ENCODE assay signal across 7 mouse cellular contexts in genomic region chr4:136602568-136602967, GRCm38 (mm10). TPM values are rescaled to one million over a fixed set of nuclear protein-coding genes. Genes with fewer than 3 reads are reported as not detected.
A peak's percentile ranks its signal among the peaks of the same experiment; 100 is the strongest.
DNase-seq lines count a peak whose midpoint lies in the region; ATAC-seq lines count a peak whose summit lies in the region.

Kdm1a (minus strand) TSS chr4:136602723.

- no peaks in the 10 kb centered on the region for H3K27me3 ChIP-seq in embryonic facial prominence, embryonic 12.5 days
- H3K27me3 ChIP-seq in limb, embryonic 11.5 days (ENCODE audit: control insufficient read depth, insufficient read depth, low read length), result no peaks in the 10 kb centered on the region
- H3K27me3 ChIP-seq in midbrain, embryonic 14.5 days (ENCODE audit: control insufficient read depth, insufficient read depth, low read length), result no peaks in the 10 kb centered on the region

- H3K9ac ChIP-seq in embryonic facial prominence, embryonic 12.5 days, result peak within 1 kb of the TSS; percentile 100
- peak within 1 kb of the TSS; percentile 98 for H3K9ac ChIP-seq in limb, embryonic 11.5 days (ENCODE audit: low read length)
- H3K9ac ChIP-seq in midbrain, embryonic 14.5 days (replicated peaks; ENCODE audit: low read length), result peak within 1 kb of the TSS; percentile 100

- peak within 1 kb of the TSS; percentile 68 for H3K4me2 ChIP-seq in embryonic facial prominence, embryonic 12.5 days (replicated peaks)
- H3K4me2 ChIP-seq in limb, embryonic 11.5 days (ENCODE audit: low read depth, severe bottlenecking), result peak within 1 kb of the TSS; percentile 54
- peak within 1 kb of the TSS; percentile 60 for H3K4me2 ChIP-seq in midbrain, embryonic 14.5 days (ENCODE audit: low read length)

- H3K27ac ChIP-seq in embryonic facial prominence, embryonic 12.5 days, result peak within 1 kb of the TSS; percentile 95
- peak within 1 kb of the TSS; percentile 93 for H3K27ac ChIP-seq in limb, embryonic 11.5 days (replicated peaks; ENCODE audit: low read depth, low read length)
- peak within 1 kb of the TSS; percentile 97 for H3K27ac ChIP-seq in midbrain, embryonic 14.5 days (replicated peaks; ENCODE audit: low read depth, low read length)

- peak within 1 kb of the TSS; percentile 98 for H3K4me3 ChIP-seq in embryonic facial prominence, embryonic 12.5 days
- H3K4me3 ChIP-seq in limb, embryonic 11.5 days (ENCODE audit: low read depth, low read length), result peak within 1 kb of the TSS; percentile 93
- peak within 1 kb of the TSS; percentile 100 for H3K4me3 ChIP-seq in midbrain, embryonic 14.5 days (replicated peaks; ENCODE audit: low read depth, low read length)

- H3K4me1 ChIP-seq in embryonic facial prominence, embryonic 12.5 days, result peaks cover 15% of the 10 kb centered on the region
- peaks cover 5% of the 10 kb centered on the region; the same call in 1 of the 2 replicates for H3K4me1 ChIP-seq in limb, embryonic 11.5 days (ENCODE audit: control insufficient read depth, insufficient read depth, low read length)
- H3K4me1 ChIP-seq in midbrain, embryonic 14.5 days (ENCODE audit: control insufficient read depth, insufficient read depth, low read length), result peaks cover 11% of the 10 kb centered on the region

- peak; percentile 96 for DNase-seq in adrenal gland, postnatal 25 days
- DNase-seq in heart, adult 11 months, result peak; percentile 99
- peak; percentile 95 for DNase-seq in kidney, adult 18-20 months
- DNase-seq in limb, embryonic 11.5 days (ENCODE audit: low spot score), result peak; percentile 99
- peak; percentile 99 for DNase-seq in midbrain, embryonic 14.5 days
- DNase-seq in spleen, adult 18-20 months, result peak; percentile 87 to 96

- H3K36me3 ChIP-seq in embryonic facial prominence, embryonic 12.5 days, result no peaks in the 10 kb centered on the region
- no peaks in the 10 kb centered on the region for H3K36me3 ChIP-seq in limb, embryonic 11.5 days (ENCODE audit: control insufficient read depth, insufficient read depth, low read length)
- H3K36me3 ChIP-seq in midbrain, embryonic 14.5 days (ENCODE audit: control insufficient read depth, insufficient read depth, low read length), result no peaks in the 10 kb centered on the region

- WGBS in embryonic facial prominence, embryonic 12.5 days, result 1% methylated on average over 44 of the region's 45 CpGs
- under 1% methylated on average over 37 of the region's 45 CpGs for WGBS in limb, embryonic 11.5 days
- WGBS in midbrain, embryonic 14.5 days, result under 1% methylated on average over 39 of the region's 45 CpGs

- peak; percentile 76 for ATAC-seq in embryonic facial prominence, embryonic 12.5 days (ENCODE audit: insufficient number of reproducible peaks, insufficient read depth, low FRiP score, low TSS enrichment)
- ATAC-seq in limb, embryonic 11.5 days (ENCODE audit: insufficient number of reproducible peaks, low FRiP score, low TSS enrichment, low read depth), result peak; percentile 80; the same call in 1 of the 2 replicates
- ATAC-seq in midbrain, embryonic 14.5 days (ENCODE audit: low FRiP score, low TSS enrichment), result peak; percentile 84

- H3K9me3 ChIP-seq in embryonic facial prominence, embryonic 12.5 days, result no peaks in the 10 kb centered on the region
- no peaks in the 10 kb centered on the region for H3K9me3 ChIP-seq in limb, embryonic 11.5 days (ENCODE audit: control insufficient read depth, low read length)
- no peaks in the 10 kb centered on the region for H3K9me3 ChIP-seq in midbrain, embryonic 14.5 days (ENCODE audit: control insufficient read depth, low read length)

RNA-seq across cellular contexts. Expression of gene Kdm1a, which starts in this region (rescaled TPM):
- 44.2 and 59.3 TPM in 2 replicates for total RNA-seq in adrenal gland, postnatal 25 days (2021)
- polyA plus RNA-seq in embryonic facial prominence, embryonic 12.5 days (2016; fragmentation: Nextera tagmentation; extraction: Ambion mirVana), result 76.9 and 79.9 TPM in 2 replicates
- 75.3 and 82.3 TPM in 2 replicates for polyA plus RNA-seq in limb, embryonic 11.5 days (2014; fragmentation: Nextera tagmentation; extraction: Ambion mirVana)
- polyA plus RNA-seq in midbrain, embryonic 14.5 days (2014; fragmentation: Nextera tagmentation; extraction: Ambion mirVana), result 105 and 116 TPM in 2 replicates

Comparison
In these comparisons a context has a peak if more than half of its experiments do, and no peak if none do; other contexts are left out.
1. Peak in every context shown above with its lines: DNase-seq, ATAC-seq, H3K4me3 ChIP-seq and H3K27ac ChIP-seq.